Mouse (Mus musculus): ENCODE data around the gene Nacc1. TPM values are rescaled to one million over a fixed set of nuclear protein-coding genes. Genes with fewer than 3 reads are reported as not detected.

Gene Nacc1
- total RNA-seq (2012; rRNA removed): 75.4 and 85.5 TPM in 2 replicates

DNA sequence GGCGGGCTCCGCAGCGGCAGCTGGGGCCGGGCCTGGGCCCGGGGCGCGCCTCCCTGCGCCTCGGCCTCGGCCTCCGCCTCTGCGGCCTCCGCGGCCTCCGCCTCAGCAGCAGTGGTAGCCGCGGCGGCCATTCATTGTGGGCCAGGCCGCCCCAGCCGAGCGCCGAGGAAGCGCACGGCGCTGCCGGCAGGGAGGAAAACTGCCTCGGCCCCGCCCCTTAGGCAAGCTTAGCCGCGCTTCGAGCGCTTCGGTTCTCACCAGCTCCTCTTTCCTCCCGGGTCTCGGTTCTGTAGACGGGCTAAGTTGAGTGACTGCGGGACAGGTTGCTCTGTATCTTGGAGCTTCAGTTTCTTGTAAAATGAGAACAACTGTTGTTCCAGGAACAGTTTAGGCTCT lies at the start of gene Nacc1:
Gene Nacc1 (minus strand): TSS at position 158 of the 396 bp plus-strand sequence.
- DNase-seq (ENCODE audit: low read depth, low spot score): no peak
- TF ChIP-seq HCFC1 (IDR thresholded peaks at IDR 0.05; ENCODE audit: borderline replicate concordance, insufficient read depth, low read length): peak; percentile 76
- no peak for TF ChIP-seq ZC3H11A (IDR thresholded peaks at IDR 0.05; ENCODE audit: borderline replicate concordance, low read depth, low read length)
- H3K4me3 ChIP-seq (ENCODE audit: insufficient read depth in 1 of 2, low read depth in 1 of 2, low read length in 2 of 2, poor library complexity in 1 of 2, severe bottlenecking in 1 of 2): peak within 1 kb of the TSS; percentile 83 to 100
- H3K4me1 ChIP-seq (ENCODE audit: control insufficient read depth in 2 of 2, insufficient read depth in 2 of 2, low read length in 2 of 2, poor library complexity in 1 of 2): peaks cover 9 to 18% of the 10 kb centered on the region in 2 experiments; a peak in 3 of 4 replicates
- no peaks in the 10 kb centered on the region for H3K9me3 ChIP-seq (ENCODE audit: control insufficient read depth, insufficient read depth, low read depth, low read length)
- peak within 1 kb of the TSS; percentile 99 for H3K27ac ChIP-seq (ENCODE audit: insufficient read depth, low read depth, low read length, poor library complexity, severe bottlenecking)
- H3K9ac ChIP-seq (ENCODE audit: insufficient read depth, low read depth, low read length, poor library complexity, severe bottlenecking): peak within 1 kb of the TSS; percentile 95
- in situ Hi-C loops (cut with MboI; ENCODE audit: low sequenced_read_pairs in 2 of 2, unreplicated experiment in 2 of 2): no loop called here
- peaks cover 23% of the 10 kb centered on the region for H3K36me3 ChIP-seq (ENCODE audit: control insufficient read depth, insufficient read depth, low read length, poor library complexity, severe bottlenecking)

DNA sequence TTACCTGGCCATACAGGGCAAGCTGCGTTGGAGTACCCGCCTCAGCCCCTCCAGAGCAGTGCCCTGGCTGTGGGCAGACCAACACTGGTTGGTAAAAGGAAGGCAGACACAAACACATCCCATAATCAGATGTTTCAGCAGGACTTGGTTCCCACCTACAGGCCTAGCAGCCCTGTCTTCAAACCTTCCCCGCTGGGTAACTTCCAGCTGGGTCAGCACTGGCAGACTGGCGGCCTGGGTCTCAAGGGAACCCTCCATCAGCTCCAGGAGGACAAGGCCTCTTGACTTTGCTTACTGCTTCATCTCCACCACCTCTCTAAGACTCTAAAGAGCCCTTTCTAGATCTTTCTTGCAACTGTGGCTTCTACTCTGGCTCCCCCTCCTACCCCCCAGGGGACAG lies 48.9 kb upstream of the Nacc1 start:
- H3K4me1 ChIP-seq (ENCODE audit: control insufficient read depth in 2 of 2, insufficient read depth in 2 of 2, low read length in 2 of 2, poor library complexity in 1 of 2): peaks cover 0 to 4% of the 10 kb centered on the region in 2 experiments; a peak in 1 of 4 replicates
- H3K4me3 ChIP-seq (ENCODE audit: insufficient read depth in 1 of 2, low read depth in 1 of 2, low read length in 2 of 2, poor library complexity in 1 of 2, severe bottlenecking in 1 of 2): no peak overlapping the region
- no peaks in the 10 kb centered on the region for H3K9me3 ChIP-seq (ENCODE audit: control insufficient read depth, insufficient read depth, low read depth, low read length)
- DNase-seq (ENCODE audit: low read depth, low spot score): no peak
- no peaks in the 10 kb centered on the region for H3K36me3 ChIP-seq (ENCODE audit: control insufficient read depth, insufficient read depth, low read length, poor library complexity, severe bottlenecking)
- TF ChIP-seq HCFC1 (IDR thresholded peaks at IDR 0.05; ENCODE audit: borderline replicate concordance, insufficient read depth, low read length) (no peak), ZC3H11A (IDR thresholded peaks at IDR 0.05; ENCODE audit: borderline replicate concordance, low read depth, low read length) (no peak), MAFK (IDR thresholded peaks at IDR 0.05; ENCODE audit: insufficient read depth, low read depth, low read length) (no peak), ZNF384 (IDR thresholded peaks at IDR 0.05; ENCODE audit: low read depth, low read length) (no peak), CHD2 (IDR thresholded peaks at IDR 0.05; ENCODE audit: low read depth, low read length) (no peak)
- no peak overlapping the region for H3K9ac ChIP-seq (ENCODE audit: insufficient read depth, low read depth, low read length, poor library complexity, severe bottlenecking)
- in situ Hi-C loops (cut with MboI; ENCODE audit: low sequenced_read_pairs in 2 of 2, unreplicated experiment in 2 of 2): no loop called here
- H3K27ac ChIP-seq (ENCODE audit: insufficient read depth, low read depth, low read length, poor library complexity, severe bottlenecking): no peak overlapping the region

DNA sequence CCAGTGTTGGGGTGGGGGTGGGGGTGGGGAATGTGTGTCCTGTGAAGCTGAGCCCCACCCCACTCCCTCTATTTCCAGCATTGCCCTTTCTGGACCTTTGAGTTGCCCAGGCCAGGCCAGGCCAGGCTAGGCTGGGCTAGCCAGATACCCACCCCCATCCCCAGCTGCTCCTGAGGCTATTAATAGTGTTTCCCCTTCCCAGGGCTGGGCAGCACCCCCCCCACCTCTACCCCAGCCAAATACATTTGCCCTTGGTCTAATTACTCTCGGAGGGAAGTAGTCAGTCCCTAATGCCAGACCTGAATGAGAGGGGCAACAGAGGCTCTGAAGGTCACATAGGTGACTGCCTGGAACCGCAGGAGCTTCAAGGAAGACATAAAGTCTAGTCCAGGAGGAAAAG lies 47.9 kb upstream of the Nacc1 start:
- no peak overlapping the region for H3K27ac ChIP-seq (ENCODE audit: insufficient read depth, low read depth, low read length, poor library complexity, severe bottlenecking)
- H3K36me3 ChIP-seq (ENCODE audit: control insufficient read depth, insufficient read depth, low read length, poor library complexity, severe bottlenecking): no peaks in the 10 kb centered on the region
- H3K9ac ChIP-seq (ENCODE audit: insufficient read depth, low read depth, low read length, poor library complexity, severe bottlenecking): no peak overlapping the region
- no peaks in the 10 kb centered on the region for H3K9me3 ChIP-seq (ENCODE audit: control insufficient read depth, insufficient read depth, low read depth, low read length)
- no peak for DNase-seq (ENCODE audit: low read depth, low spot score)
- H3K4me1 ChIP-seq (ENCODE audit: control insufficient read depth in 2 of 2, insufficient read depth in 2 of 2, low read length in 2 of 2, poor library complexity in 1 of 2): peaks cover 2 to 5% of the 10 kb centered on the region in 2 experiments; a peak in 2 of 4 replicates
- no peak overlapping the region for H3K4me3 ChIP-seq (ENCODE audit: insufficient read depth in 1 of 2, low read depth in 1 of 2, low read length in 2 of 2, poor library complexity in 1 of 2, severe bottlenecking in 1 of 2)
- no peak for TF ChIP-seq CHD2 (IDR thresholded peaks at IDR 0.05; ENCODE audit: low read depth, low read length)
- TF ChIP-seq HCFC1 (IDR thresholded peaks at IDR 0.05; ENCODE audit: borderline replicate concordance, insufficient read depth, low read length): no peak
- TF ChIP-seq ZC3H11A (IDR thresholded peaks at IDR 0.05; ENCODE audit: borderline replicate concordance, low read depth, low read length): no peak
- no peak for TF ChIP-seq ZNF384 (IDR thresholded peaks at IDR 0.05; ENCODE audit: low read depth, low read length)
- TF ChIP-seq MAFK (IDR thresholded peaks at IDR 0.05; ENCODE audit: insufficient read depth, low read depth, low read length): no peak
- in situ Hi-C loops (cut with MboI; ENCODE audit: low sequenced_read_pairs in 2 of 2, unreplicated experiment in 2 of 2): no loop called here

DNA sequence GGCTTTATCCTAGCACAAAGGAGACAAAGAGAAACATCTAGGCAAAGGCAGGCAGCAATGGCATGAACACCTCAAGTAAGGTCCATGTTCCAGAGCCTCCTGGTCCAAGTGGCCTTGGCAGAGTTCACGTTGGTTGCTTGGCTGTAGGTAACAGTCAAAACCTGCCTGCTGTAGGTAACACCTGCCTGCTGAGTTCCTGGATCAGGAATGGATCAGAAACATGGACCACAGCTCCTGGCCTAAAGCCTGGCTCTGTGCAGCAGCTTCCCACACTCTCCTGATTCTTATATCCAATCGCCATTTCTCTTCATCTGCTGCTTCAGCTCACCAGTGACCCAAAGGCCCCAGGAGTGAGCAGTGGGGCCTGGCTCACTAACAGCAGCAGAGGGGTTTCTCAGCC lies 47.0 kb upstream of the Nacc1 start:
- DNase-seq (ENCODE audit: low read depth, low spot score): no peak
- TF ChIP-seq ZNF384 (IDR thresholded peaks at IDR 0.05; ENCODE audit: low read depth, low read length) (no peak), MAFK (IDR thresholded peaks at IDR 0.05; ENCODE audit: insufficient read depth, low read depth, low read length) (no peak), HCFC1 (IDR thresholded peaks at IDR 0.05; ENCODE audit: borderline replicate concordance, insufficient read depth, low read length) (no peak), ZC3H11A (IDR thresholded peaks at IDR 0.05; ENCODE audit: borderline replicate concordance, low read depth, low read length) (no peak), CHD2 (IDR thresholded peaks at IDR 0.05; ENCODE audit: low read depth, low read length) (no peak)
- in situ Hi-C loops (cut with MboI; ENCODE audit: low sequenced_read_pairs in 2 of 2, unreplicated experiment in 2 of 2): no loop called here
- no peak overlapping the region for H3K4me3 ChIP-seq (ENCODE audit: insufficient read depth in 1 of 2, low read depth in 1 of 2, low read length in 2 of 2, poor library complexity in 1 of 2, severe bottlenecking in 1 of 2)
- peaks cover 5 to 10% of the 10 kb centered on the region in 2 experiments; a peak in 2 of 4 replicates for H3K4me1 ChIP-seq (ENCODE audit: control insufficient read depth in 2 of 2, insufficient read depth in 2 of 2, low read length in 2 of 2, poor library complexity in 1 of 2)
- H3K36me3 ChIP-seq (ENCODE audit: control insufficient read depth, insufficient read depth, low read length, poor library complexity, severe bottlenecking): no peaks in the 10 kb centered on the region
- no peak overlapping the region for H3K27ac ChIP-seq (ENCODE audit: insufficient read depth, low read depth, low read length, poor library complexity, severe bottlenecking)
- H3K9ac ChIP-seq (ENCODE audit: insufficient read depth, low read depth, low read length, poor library complexity, severe bottlenecking): no peak overlapping the region
- H3K9me3 ChIP-seq (ENCODE audit: control insufficient read depth, insufficient read depth, low read depth, low read length): no peaks in the 10 kb centered on the region

DNA sequence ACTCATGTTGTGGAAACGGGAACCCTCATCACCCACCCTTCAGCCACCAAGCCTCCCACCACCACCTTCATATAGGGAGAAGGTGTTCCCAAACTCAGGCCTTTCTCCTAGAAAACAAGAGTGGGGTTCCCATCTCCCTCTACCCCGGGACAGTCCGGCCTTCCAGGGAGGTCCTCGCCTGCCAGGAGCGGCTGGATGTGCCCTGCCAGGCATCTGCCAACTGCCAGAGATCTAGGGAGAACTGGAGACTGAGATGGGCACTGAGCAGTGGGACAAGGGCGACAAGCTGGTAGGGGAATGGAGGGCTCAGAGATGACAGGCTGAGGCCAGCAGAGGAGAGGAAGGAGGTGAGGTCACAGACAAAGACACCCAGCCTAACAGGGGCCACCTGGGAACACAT lies 46.3 kb upstream of the Nacc1 start:
- no peaks in the 10 kb centered on the region for H3K9me3 ChIP-seq (ENCODE audit: control insufficient read depth, insufficient read depth, low read depth, low read length)
- DNase-seq (ENCODE audit: low read depth, low spot score): no peak
- peaks cover 5 to 10% of the 10 kb centered on the region in 2 experiments; a peak in 2 of 4 replicates for H3K4me1 ChIP-seq (ENCODE audit: control insufficient read depth in 2 of 2, insufficient read depth in 2 of 2, low read length in 2 of 2, poor library complexity in 1 of 2)
- H3K36me3 ChIP-seq (ENCODE audit: control insufficient read depth, insufficient read depth, low read length, poor library complexity, severe bottlenecking): no peaks in the 10 kb centered on the region
- no peak overlapping the region for H3K9ac ChIP-seq (ENCODE audit: insufficient read depth, low read depth, low read length, poor library complexity, severe bottlenecking)
- H3K4me3 ChIP-seq (ENCODE audit: insufficient read depth in 1 of 2, low read depth in 1 of 2, low read length in 2 of 2, poor library complexity in 1 of 2, severe bottlenecking in 1 of 2): no peak overlapping the region
- in situ Hi-C loops (cut with MboI; ENCODE audit: low sequenced_read_pairs in 2 of 2, unreplicated experiment in 2 of 2): no loop called here
- H3K27ac ChIP-seq (ENCODE audit: insufficient read depth, low read depth, low read length, poor library complexity, severe bottlenecking): no peak overlapping the region
- TF ChIP-seq MAFK (IDR thresholded peaks at IDR 0.05; ENCODE audit: insufficient read depth, low read depth, low read length) (no peak), ZC3H11A (IDR thresholded peaks at IDR 0.05; ENCODE audit: borderline replicate concordance, low read depth, low read length) (no peak), HCFC1 (IDR thresholded peaks at IDR 0.05; ENCODE audit: borderline replicate concordance, insufficient read depth, low read length) (no peak), CHD2 (IDR thresholded peaks at IDR 0.05; ENCODE audit: low read depth, low read length) (no peak), ZNF384 (IDR thresholded peaks at IDR 0.05; ENCODE audit: low read depth, low read length) (no peak)

Data from ES-E14 (cell line).